Mouse (Mus musculus): ENCODE data around the gene Tmem121b.
A peak's percentile ranks its signal among the peaks of the same experiment; 100 is the strongest.

Gene Tmem121b

DNA sequence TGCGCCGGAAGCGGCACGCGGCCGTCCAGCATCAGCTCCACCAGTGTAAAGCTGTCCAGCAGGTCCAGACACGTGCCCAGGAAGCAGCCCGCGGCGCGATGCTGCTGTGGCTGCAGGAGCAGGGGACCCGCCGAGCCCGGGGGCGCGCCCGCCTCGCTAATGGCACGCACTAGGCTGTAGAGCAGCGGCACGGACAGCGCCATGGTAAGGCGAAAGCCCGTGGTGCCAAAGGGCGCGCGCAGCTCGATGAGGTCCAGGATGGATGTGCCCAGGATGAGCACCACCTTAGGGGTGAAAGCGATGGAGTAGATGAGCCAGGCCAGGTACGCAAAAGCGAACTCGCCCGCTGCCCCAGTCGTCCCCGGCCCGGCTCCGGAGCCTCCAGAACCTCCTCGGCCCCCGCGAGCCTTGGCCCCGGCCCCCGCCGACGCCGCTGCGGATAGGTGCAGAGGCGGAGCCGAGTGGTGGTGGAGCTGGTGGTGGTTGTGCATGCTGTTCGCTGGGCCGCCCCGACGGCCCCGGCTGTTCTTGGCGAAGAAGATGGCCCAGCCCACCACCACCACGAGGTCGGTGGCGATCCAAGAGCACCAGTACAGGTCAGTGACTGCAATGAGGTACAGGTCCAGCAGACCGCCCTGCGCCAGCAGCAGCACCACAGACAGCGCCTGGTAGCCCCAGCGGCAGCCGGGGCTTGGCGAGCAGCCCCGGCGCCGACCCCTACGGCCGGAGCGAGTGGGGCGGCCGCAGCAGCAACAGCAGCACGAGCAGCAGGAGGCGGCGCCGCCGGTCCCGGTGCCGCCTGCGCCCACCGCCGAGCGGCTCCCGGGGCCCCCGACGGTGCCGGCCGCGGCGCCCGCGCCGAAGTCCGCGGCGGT lies 871 bp downstream of the Tmem121b start:
- peak; percentile 16 for DNase-seq (ENCODE audit: low spot score)

DNA sequence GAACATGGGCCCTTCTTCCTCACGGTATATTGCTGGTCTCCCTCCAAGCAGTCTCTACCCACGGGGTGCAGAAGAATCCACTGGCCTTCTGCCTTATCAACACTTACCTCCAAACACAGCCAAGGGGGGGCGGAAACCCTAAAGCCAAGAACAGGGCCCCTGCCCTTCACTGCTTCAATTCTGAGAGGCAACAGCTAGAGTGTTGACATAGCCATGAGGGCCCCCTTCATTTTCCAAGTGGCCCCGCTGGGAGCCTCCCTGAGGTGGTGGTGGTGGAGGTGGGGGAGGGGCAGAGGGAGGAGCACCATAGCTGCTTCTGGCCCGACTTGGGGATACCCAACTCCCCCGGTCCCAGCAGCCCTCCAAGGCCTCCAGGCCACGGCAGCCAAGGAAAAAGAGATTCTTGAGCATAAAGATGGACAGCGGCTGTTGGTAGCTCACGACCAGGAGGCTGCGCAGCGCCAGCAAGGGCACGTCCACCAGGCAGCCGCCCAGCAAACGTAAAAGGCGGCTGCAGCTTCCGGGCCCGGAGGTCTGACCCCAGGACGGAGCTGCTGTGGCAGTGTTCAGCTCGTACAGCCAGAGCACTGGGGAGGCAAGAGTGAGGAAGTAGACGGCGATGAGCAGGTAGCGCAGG lies 1.6 kb downstream of the Tmem121b start:
- DNase-seq (ENCODE audit: low spot score): no peak

DNA sequence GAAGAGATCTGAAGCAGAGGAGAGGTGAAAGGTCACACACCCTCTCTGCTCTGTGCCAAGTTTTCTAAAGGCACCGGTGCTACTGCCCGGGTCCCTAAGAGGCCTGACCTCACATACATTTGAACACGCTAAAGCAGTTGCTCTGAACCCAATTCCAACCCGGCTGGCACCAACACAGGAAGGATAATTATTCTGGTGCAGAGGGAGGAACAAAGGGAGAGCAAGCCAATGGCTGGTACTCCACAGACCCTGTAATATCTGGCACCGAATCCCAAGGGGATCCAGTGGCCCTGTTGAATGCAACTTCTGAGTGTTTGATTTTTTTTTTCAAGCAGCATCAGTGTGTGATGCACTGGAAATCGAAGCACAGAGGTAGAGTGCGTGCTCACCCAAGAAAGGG lies 2.5 kb downstream of the Tmem121b start:
- no peak for DNase-seq (ENCODE audit: low spot score)

DNA sequence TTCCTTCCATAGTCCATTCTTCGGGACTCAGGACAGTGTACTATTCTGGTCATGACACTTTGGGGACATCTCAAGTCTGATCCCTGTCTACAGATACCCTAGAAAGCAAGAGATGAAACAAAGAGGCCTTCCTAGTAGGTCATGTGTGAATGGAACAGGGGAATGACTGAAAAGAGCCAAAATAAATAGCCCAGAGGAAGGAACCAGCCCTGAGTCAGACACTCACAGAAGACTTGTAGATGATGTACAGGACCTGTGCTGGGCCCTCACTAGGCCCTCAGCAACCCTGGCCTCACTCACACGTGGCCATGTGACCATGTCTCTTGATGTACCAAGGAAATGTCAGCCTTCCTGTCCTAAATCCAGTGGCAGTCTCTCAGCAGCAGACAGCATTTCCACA lies 4.1 kb downstream of the Tmem121b start:
- no peak for DNase-seq (ENCODE audit: low spot score)

DNA sequence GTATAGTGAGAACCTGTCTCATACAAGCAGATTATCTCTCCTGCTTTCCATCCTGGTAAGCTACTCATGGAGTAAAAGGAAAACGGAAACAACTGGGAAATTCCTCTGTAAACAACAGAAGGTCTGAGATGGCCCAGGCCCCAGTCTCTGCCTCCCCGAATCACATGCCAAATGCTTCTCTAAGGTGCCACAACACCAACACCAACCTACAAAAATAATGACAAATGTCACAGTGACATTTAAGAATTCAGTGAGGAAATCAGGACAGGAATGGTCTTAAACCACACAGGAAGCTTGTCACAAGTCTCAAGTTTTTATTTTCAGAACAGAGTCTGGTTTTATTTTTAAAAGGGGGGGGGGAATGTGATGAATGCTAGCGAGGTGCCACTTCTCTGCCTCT lies 5.0 kb downstream of the Tmem121b start:
- DNase-seq (ENCODE audit: low spot score): no peak

DNA sequence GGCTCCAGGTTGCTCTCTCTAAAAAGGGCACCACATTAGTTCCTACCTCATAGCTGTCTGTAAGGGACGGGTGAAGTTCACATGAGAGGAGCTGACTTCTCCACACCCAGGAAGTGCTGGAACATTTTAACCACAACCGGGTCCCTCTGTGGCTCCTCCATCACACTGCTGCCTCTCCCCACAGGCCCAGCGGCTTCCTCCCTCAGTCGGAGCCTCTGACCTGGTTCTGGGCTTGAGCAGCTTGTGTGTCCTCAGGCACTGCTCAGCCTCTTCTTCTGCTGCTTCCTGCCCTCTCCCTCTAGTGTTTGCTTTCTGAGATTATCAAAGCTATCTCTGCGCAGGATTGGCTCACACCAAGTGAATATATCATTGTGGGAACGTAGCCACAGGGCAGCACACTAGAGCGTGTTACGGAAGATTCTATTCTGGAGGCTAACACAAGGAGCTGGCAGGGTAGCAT lies 7.5 kb downstream of the Tmem121b start:
- no peak for DNase-seq (ENCODE audit: low spot score)

DNA sequence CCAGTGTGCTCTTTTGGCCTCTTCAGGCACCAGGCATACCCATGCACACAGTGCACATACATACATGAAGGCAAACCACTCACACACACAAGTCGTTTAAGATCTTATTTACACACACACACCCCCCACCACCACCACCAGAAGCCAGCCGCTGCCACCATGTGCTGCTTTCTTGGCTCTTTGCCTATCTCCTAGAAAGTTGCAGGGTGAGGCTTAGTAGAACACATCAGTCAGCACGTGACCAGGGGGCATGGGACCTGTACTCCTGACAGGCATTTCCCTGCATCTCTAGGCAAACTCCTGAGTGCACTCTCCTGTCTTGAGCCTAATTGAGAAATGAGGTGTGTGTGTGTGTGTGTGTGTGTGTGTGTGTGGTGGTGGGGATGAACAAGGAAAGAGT lies 8.6 kb downstream of the Tmem121b start:
- no peak for DNase-seq (ENCODE audit: low spot score)

DNA sequence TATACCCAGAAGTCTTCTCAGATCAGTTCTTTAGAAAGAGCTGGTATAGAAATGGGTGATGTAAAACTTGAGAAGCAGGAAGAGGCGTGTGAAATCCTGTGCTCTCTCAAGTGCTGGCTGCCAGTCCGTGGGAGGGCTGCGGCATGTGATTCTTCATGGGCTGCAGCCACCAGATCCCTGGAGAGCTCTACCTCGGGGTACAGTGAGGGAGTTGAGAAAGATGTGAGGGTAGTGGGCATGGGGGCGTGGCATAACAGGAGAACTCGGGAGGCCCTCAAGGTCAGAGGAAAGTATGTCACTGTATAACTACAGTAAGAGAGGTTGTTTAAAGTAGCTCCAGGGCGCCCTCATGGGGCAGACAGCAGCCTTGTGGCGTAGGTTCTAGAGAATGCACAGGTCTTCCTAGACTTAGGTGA lies 10.4 kb downstream of the Tmem121b start:
- peak; percentile 56 for DNase-seq (ENCODE audit: low spot score)

DNA sequence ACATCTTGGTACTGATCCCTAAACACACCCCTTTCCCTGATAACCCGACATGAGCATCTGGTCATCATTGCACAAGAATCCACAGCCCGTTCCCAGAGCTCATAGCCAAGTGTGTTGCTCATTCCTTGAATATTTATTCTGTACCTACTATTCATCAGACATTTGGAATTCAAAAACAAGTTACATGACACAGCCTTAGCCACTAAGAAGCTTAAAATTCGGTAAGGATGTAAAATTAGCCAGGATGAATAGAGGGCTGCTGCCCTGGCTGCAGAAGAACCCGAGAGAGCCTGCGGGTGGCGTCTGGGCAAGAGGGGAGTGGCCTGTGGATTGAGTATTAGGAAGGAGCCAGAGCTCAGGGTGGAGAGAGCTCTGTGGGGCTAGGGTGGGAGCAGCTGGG lies 10.9 kb downstream of the Tmem121b start:
- peak; percentile 27 for DNase-seq (ENCODE audit: low spot score)

DNA sequence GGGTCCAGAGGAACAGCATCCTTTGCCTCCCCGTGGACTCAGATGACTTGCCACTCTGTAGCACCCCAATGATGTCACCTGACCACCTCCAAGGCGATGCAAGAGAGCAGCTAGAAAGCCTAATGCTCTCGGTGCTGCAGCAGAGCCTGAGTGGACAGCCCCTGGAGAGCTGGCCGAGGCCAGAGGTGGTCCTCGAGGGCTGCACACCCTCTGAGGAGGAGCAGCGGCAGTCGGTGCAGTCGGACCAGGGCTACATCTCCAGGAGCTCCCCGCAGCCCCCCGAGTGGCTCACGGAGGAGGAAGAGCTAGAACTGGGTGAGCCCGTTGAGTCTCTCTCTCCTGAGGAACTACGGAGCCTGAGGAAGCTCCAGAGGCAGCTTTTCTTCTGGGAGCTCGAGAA lies 11.6 kb downstream of the Tmem121b start:
- DNase-seq (ENCODE audit: low spot score): no peak

DNA sequence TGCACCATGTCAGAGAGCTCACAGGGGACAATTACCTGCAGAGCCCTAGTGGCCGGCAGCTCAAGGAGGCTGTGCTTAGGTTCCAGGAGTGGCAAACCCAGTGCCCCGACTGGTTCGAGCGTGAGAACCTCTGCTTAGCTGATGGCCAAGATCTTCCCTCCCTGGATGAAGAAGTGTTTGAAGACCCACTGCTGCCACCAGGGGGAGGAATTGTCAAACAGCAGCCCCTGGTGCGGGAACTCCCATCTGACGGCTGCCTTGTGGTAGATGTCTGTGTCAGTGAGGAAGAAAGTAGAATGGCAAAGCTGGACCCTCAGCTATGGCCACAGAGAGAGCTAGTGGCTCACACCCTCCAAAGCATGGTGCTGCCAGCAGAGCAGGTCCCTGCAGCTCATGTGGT lies 12.1 kb downstream of the Tmem121b start:
- peak; percentile 11 for DNase-seq (ENCODE audit: low spot score)

DNA sequence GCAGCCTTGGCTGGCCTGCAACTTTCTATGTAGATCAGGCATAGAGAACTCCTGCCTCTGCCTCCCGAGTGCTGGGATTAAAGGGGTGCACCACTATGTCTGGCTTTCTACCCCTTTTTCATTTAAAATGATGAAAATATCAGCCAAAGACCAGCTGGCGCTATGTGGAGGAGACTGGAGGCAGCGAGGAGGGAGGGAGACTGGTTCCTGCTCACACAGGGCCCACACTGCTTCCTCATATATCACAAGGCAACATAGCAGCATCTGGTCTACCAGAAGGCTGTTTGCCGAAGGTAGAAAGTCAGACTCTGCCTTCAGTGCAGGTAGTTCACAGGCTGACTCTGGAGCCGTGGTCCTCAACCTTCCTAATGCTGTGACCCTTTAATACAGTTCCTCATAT lies 13.2 kb downstream of the Tmem121b start:
- no peak for DNase-seq (ENCODE audit: low spot score)

DNA sequence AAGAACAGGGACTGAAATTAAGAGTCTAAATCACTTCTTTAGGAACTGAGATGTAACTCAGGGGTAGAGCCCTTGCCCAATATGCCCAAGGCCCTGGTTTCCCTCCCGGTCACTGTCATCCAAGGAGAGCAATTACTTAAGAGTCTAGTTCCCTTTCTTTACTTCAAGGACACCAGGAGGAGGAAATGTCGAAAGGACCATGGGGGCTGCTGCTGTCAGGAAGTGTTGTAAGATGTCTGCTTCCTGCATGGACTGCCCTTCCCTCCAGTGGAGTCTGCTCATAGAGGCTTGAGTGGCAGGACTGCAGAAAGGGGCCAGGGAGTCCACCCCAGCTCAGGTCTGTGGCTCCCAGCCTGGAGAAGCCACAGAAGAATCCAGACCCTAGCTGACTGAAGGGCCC lies 14.3 kb downstream of the Tmem121b start:
- no peak for DNase-seq (ENCODE audit: low spot score)

DNA sequence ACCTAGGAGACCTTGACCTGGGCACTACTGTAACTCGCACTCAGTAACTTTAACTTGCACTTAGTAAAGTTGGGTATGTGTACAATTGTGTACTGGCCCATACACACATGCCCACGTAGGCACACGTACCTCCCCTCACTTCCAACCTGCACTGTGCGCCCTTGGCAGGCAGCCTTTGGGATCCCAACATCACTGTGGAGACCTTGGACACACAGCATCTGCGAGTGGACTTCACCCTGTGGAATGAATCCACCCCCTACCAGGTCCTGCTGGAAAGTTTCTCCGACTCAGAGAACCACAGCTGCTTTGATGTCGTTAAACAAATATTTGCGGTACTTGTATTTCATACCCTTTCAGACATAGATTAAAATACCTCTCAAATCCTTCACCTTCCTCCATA lies 18.3 kb downstream of the Tmem121b start:
- no peak for DNase-seq (ENCODE audit: low spot score)

DNA sequence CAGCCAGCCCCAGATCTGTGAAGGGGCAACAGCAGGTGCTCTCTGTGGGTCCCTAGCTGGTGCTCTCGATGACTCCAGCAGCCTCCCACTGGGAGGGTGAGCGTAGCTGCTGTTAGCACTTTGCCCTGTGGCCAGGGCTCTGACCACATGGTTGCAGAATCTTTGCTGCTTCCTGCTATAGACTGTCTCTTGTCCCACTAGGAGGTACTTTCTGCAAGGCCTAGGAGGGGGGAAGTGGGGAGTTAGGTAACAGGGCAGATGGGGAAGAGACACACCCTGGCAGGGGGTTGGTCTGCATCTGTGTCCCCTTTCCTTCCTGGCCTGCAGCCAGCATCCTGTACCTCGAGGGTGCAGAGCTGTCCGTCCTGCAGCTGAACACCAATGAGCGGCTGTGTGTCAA lies 20.2 kb downstream of the Tmem121b start:
- DNase-seq (ENCODE audit: low spot score): no peak

DNA sequence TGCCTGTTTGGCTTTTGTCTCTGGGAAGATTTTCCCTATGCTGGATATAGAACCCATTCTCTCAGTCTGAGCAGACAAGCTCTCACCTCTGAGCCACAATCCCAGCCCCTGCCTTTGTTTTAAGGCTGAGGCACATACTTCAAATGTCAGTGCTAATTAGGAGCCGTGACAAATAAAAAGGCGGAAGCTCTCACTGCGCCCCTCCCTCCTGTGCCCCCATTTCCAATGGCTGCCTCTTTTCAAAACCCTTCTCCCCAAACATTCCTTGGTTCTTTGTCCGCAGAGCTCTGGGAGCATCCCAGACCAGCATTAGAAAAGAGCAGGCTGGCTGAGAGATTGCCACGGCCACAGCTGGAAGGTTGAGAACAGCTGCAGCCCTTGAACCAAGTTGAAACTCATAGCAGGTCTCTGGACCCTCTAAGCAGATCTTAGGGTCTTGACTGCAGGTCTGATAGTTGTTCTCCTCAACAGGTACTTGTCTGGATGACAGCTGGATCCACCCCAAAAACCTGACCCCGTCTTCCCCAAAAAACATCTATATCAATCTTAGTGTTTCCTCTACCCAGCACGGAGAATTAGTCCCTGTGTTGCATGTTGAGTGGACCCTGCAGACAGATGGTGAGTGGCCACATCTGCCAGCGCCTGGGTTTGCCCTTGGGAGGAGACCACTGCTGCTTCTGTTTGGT lies 21.0 kb downstream of the Tmem121b start:
- DNase-seq (ENCODE audit: low spot score): no peak

DNA sequence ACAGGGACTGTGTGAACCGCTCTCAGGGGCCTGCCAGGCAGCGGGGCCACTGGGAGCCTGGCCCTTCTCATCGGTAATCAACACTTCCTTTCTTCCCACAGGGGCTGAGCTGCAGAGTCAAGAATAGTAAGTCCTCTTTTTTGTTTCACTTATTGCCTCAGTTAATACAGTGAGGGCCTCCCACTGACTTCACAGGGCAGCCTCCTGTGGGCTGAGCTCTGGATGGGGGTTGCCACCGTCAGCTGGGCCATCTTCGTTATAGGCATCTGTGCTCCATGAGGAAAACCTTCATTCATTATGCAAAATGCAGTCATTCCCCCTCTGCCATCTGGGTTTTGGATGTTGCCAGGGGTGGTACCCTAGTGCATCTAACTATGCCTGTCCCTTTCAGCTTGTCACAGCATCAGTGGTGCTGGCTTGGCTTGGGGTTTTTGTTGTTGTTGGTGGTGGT lies 21.6 kb downstream of the Tmem121b start:
- no peak for DNase-seq (ENCODE audit: low spot score)

DNA sequence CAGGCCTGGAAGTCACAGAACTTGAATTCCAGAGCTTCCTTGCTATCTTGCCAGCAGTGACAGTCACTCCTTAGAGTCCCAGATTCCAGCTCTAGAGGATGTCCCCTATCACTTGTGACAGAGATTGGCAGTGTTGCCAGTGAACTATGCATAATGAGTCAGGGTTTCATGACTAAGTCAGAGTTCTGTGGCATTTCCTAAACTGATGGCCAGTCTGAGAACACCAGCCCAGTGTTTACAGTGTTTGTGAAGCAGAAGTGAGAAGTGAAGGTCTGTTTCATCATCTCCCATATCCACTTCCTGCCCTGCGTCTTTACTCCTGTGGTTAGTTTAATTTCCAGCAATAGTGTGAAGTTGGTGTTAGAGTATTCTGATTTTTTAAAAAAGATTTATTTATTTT lies 22.9 kb downstream of the Tmem121b start:
- no peak for DNase-seq (ENCODE audit: low spot score)

DNA sequence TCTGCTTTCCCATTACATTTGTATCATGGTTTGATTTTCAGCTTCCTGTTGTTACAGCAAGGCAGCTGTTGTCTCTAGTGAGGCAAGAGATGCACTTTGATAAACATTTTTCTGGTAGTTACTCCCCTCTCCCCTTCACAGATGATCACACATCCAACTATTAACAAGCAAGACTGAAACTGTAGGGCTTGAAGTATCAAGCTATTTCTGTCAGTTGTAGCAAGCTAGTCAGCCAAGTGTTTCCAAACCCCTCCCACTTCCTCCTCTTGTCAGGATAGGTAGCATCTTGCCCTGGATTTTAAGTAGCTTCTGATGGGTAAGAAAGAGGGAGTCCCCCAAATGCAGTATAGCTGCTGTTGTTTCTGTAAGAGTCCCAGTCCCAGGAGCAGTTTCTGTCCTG lies 23.8 kb downstream of the Tmem121b start:
- DNase-seq (ENCODE audit: low spot score): no peak

DNA sequence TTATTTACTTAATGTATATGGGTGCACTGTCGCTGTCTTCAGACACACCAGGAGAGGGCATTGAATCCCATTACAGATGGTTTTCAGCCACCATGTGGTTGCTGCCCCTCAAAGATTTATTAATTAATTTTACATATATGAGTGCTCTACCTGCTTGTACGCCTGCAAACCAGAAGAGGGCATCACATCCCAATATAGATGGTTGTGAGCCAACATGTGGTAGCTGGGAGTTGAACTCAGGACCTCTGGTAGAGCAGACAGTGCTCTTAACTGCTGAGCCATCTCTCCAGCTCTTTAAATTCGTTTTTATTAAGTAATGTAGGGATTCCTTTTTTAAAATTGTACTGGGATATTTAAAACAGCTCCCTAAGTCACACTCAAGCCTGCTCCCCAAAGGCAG lies 24.3 kb downstream of the Tmem121b start:
- no peak for DNase-seq (ENCODE audit: low spot score)

DNA sequence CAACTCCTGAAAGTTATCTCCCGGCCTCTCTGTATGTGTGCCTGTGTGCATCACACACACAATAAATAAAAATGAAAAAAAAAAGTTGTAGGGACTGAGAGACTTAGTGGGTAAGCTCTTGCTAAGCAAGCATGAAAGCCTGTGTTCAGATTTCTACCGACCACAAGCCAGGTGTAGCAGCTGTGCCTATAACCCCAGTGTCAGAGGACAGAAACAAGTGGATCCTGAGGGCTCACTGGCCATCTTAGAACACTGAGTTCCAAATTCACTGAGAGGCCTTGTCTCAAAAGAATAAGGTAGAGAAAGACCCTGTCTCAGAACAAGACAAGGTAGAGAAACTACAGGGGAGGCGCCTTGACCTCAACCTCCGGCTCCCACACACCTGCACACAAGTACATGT lies 25.3 kb downstream of the Tmem121b start:
- DNase-seq (ENCODE audit: low spot score): no peak

DNA sequence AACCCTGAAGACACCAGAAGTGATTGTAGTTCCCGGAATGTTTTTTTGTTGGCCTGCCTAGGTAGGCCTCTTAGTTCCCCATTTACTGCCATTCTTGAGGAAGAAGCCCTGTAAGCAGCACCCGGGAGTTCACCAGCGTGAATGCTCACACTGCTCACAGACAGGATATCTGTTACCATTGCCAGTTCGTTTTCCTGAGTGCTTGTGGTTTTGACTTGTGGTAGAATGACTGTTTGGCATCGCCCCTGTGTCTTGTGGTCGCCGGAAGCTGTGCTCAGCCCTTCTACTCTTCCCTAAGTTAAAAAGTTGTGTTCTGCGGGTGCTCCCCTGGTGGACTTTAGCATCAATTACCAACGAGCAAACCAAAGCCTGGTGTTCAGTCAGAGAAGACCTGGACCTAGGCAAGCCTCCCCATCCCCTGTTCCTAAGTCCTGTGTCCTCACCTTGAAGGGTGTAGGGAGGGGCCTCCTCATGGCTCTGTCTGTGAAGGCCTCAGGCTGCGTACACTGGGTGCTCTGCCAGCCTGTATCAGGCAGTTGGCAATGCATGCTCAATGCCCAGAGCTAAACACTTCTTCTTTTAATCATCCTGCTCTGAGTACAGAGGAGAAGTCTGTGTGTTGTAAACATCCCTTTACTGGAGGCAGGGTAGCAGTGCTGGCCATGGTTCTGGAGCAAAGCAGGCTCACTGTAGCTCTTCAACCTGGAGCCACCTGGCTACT lies 26.8 kb downstream of the Tmem121b start:
- no peak for DNase-seq (ENCODE audit: low spot score)
